Mouse (Mus musculus): Measurements from ENCODE around the gene C87436.
A peak's percentile ranks its signal among the peaks of the same experiment; 100 is the strongest.

The C87436 gene

DNA sequence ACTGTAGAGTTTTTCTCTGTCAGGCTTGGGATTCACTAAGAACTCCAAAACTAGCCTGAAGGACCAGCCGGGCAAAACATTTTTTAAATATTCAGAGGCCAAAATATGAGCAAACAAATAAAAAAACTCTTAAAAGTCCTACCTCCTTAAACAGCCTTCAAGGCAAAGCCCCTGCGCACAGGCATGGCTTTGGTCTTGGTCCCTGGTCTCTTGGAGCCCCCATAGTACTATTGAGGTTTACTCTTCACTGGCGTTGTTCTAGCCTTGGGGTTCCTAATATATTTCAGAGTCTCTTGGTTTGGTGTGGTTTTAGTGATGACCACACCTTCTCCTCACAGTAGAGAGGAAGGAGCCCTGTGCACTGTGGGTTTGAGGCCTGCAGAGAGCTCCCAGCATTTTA lies 6.6 kb upstream of the C87436 start:
- no peak for DNase-seq

DNA sequence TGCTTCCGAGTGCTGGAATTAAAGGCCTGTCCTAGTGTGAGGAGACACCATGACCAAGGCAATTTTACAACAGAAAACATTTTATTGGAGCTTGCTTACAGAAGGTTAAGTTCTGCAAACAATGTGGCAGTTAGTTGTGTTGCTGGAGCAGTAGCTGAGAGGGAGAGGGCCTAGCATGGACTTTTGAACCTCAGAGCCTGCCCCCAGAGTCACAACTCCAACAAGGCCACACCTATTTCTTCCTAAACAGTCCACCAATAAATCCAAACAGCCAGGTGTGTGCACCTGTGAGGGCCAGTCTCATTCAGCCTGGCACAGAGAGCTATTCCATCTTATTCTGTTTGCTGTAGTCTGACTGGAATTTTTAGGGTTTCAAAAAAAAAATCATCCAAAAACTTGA lies 4.5 kb upstream of the C87436 start:
- DNase-seq: no peak

DNA sequence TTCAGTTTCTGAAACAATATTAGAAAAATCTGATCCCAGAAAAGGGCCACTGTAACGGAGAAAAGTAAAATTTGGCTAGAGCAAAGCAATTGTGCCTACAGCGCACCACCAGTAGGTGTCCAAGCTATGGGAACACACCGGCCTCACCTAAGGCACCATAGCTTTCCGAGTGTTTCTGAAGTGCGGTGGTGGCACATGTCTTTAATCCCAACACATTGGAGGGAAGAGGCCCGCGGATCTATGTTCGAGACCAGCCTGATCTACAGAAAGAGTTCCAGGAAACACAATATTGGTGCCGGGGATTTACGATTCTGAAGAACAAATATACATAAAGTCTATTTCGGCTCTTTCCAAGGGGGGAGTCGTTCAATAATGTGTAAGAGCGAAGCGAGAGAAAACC lies 463 bp upstream of the C87436 start:
- DNase-seq: peak; percentile 70

DNA sequence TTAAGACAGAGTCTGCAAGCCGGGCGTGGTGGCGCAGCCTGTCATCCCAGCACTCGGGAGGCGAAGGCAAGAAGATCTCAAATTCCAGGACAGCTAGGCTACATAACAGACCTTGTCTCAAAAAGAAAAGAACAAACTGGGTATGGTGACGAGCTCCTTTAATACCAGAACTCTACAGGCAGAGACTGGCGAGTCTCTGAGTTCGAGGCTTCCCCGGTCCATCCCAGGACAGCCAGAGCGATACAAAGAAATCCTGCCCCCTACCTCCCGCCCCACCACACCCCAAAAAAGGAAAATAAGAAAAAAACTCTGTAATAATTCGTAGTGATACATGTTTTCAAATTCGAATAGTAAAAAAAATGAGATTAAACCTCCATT lies 934 bp downstream of the C87436 start:
- no peak for DNase-seq

DNA sequence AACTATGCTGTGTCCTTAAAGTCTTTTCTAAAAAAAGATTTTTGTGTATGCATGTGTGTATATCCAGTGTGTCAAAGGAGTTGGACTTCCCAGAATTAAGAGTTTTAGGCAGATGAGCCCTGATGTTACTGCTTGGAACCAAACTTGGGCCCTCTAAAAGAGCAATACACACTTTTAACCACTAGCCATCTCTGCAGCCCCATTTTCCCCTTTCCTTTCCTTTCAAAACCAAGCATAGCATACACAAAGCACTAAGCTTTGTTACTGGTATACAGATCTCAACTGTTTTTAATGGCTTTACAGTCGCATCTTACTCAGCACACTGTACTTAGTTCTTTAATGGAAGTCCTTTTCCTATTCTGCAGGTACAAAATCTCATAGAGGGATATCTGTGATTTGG lies 1.4 kb downstream of the C87436 start:
- no peak for DNase-seq

DNA sequence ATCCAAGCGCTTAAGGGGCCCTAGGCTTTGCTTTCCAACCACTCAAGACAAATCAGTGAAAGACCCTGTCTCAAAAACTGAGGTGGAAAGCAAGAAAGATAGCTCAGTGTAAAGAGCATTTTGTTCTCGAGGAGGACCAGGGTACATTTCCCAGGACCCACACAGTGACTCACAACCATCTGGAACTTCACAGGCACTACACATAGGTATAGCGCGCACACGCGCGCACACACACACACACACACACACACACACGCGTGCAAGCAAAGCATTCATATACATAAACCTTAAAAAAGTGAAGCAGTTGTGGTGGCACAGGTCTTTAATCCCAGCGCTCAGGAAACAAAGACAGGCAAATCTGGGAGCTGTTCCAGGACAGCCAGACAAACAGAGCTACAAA lies 3.4 kb downstream of the C87436 start:
- no peak for DNase-seq

DNA sequence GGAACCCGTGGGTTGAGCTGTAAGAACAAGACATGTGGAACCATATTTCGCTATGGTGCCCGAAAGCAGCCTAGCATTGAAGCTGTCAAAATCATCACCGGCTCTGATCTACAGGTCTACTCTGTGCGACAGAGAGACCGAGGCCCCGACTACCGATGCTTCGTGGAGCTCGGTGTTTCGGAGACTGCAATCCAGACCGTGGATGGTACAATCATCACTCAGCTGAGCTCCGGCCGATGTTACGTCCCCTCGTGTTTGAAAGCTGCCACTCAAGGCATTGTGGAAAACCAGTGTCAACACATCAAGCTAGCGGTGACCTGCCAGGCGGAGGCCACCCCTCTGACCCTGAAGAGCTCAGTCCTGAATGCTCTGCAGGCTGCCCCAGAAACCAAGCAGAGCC lies 7.4 kb downstream of the C87436 start:
- DNase-seq: no peak

DNA sequence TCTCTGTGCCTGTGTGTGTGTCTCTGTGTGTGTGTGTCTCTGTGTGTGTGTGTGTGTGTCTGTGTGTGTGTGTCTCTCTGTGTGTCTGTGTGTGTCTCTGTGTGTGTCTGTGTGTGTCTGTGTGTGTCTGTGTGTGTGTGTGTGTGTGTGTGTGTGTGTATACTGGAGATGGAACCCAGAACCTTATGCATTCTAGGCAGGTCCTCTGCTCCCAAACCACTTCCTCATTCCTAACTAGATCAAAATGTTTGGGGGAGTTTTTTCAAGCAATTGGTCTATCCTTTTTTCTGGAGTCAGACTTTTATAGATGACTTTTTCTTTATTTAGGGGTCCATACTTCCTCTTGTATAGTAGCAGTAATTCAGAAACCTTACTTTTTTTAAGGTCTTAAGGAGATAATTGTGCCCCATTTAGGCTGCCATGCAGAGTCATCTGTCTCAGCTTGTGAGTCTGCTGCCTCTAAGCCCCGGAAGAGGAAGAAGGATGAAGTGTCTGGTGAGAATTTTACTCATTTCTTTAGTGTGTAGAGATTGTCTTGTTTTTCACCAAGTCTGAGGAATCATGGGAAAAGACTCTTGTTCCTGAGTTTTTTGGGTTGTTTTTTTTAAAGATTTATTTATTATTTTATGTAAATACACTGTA lies 8.9 kb downstream of the C87436 start:
- DNase-seq: no peak

- DNase-seq: no peak
Measured at GRCm38 (mm10) chr6:86456727-86457126, 18.6 kb downstream of the C87436 start.

DNA sequence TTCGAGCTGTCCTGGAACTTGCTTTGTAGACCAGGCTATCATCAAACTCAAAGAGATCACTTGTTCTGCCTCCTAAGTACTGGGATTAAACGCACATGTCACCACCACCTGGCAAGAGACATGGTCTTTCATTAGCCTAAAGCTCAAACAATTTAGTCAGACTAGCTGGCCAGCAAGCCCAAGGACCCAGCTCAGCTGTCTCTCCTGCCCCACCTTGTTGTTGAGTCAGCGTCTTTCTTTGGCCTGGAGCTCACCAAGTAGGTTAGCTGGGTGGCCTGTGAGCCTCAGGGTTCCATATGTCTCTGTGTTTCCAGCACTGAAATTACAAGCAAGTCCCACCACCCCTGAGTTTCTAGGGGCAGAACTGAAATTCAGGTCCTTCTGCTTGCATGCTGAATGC lies 24.9 kb downstream of the C87436 start:
- no peak for DNase-seq

GRCm38 (mm10) chr6:86471317-86471716 lies 33.1 kb downstream of the C87436 start:
- DNase-seq: no peak

DNA sequence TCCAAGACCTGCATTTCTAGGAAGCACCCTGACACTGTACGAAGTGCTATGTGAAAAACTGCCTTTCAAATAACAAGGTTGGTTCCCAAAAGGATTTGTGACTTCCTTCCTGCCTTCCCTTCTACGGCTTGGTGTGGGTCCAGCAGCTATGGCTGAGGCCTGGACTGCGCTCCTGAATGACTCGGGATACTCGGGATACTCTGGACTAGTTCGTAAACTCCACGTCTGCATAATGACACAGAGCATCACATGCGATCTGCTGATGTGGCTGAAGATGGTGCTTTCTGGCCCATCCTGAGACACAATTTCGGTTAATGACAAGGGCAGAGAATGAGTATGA lies 33.6 kb downstream of the C87436 start:
- no peak for DNase-seq

GRCm38 (mm10) chr6:86472100-86472955 lies 34.2 kb downstream of the C87436 start:
- peak; percentile 100 for DNase-seq

DNA sequence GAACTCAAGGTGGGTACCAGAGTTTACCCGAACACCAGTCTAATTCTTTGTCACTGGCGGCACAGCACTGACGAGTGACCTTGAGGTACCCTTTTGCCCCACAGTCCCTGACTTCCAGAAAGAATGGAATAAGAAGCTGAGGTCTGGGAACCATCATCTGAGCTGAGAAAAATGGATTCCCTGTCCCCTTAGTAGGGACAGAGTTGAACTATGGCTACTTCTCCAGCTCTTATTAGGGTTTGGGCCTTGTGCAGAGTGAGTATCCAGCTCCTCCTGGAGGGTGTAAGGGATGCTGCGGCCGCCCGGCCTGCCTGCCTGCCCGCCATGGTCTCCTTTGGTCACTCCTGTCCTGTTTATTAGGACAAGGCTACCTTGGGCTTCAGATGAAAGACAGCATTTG lies 34.9 kb downstream of the C87436 start:
- peak; percentile 47 for DNase-seq

GRCm38 (mm10) chr6:86474072-86474471 lies 35.9 kb downstream of the C87436 start:
- no peak for DNase-seq

GRCm38 (mm10) chr6:86474646-86475181 lies 36.5 kb downstream of the C87436 start:
- no peak for DNase-seq

- DNase-seq: no peak
Measured at GRCm38 (mm10) chr6:86475462-86476167, 37.4 kb downstream of the C87436 start.

DNA sequence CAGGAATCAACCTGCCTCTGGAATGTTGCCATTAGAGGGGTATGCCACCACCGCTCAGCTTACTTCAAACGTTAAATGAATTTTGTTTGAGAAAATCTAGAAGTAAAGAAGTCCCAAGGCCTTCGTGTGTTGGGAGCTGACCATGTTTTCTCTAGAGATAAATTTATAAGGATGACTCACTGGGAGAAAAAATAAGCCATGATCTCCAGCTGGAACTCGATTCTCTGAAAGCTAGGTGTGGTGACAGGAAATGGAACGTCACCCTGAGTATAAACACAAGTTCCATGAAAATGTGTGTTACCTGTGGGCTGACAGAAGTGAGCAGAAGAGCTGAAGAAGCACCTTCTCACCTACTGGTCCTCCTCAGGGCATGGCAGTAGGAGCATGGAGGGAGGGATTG lies 38.8 kb downstream of the C87436 start:
- DNase-seq: no peak

- DNase-seq: no peak
Measured at GRCm38 (mm10) chr6:86479311-86479710, 41.1 kb downstream of the C87436 start.

GRCm38 (mm10) chr6:86479816-86480188 lies 41.6 kb downstream of the C87436 start:
- DNase-seq: no peak

GRCm38 (mm10) chr6:86480189-86480831 lies 42.1 kb downstream of the C87436 start:
- DNase-seq: no peak

DNA sequence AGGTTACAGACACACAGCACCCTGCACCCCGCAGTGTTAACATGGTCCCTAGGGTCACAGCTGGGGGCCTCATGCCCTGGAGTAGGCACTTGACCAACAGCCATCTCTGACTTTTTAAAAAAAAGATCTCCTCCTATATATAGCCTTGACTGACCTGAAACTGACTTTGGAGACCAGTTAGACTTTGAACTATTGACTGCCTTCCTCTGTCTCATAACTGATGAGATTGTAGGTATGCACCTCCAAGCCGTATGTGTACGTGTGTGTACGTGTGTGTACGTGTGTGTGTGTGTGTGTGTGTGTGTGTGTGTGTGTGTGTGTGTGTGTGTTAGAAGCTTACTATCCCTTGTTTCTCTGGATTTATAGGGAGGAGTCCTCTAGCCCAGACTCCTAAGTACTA lies 43.7 kb downstream of the C87436 start:
- DNase-seq: no peak

DNA sequence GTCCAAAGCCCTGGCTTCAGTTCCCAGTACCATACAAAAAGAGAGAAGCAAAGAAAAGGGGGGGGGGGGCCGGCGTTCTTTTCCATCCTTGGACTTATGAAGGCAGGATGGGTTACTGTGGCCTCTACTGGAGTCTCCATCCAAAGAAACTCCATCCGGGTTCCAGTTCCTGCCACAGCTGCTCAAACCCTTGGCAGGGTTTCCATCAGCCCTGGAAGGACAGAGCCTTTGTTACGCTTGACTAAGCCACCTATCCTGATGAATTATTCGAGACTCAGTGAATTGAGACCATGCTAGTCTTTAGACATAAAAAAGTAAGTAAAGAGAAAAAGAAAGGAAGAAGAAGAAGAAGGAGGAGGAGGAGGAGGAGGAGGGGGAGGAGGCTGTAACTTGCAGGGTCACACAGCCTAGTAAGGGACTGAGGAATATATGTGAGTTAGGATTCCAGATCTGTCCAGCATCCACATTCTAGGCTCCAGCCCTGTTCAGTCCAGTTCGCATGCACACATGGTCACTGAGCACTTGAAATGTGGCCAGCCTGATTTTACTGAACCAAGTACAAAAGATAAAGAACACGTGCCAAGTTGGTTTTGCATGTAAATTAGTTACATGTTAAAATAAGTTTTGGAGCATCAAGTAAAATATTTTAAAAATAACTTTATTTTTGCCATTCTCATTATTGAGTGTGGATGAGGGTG lies 47.9 kb downstream of the C87436 start:
- DNase-seq: no peak

All from thymus, postnatal 4 days (tissue).